Mouse (Mus musculus): ENCODE measurements around the gene Mterf1a.
A peak's percentile ranks its signal among the peaks of the same experiment; 100 is the strongest.

The Mterf1a gene

GRCm38 (mm10) chr5:3845026-3845425 lies 48.7 kb downstream of the Mterf1a start, which contains the start of gene Lrrd1:
TSS of gene Lrrd1 (plus strand) at chr5:3845173.
- peak; percentile 8 to 37 for DNase-seq (ENCODE audit: inconsistent age in 2 of 2, low spot score in 1 of 2)
